Mouse (Mus musculus) adrenal gland, postnatal 14 days (tissue): ENCODE results near the gene Prkch. TPM values are rescaled to one million over a fixed set of nuclear protein-coding genes. Genes with fewer than 3 reads are reported as not detected.

Experiments
- DNase-seq: peaks from one replicate; pipeline ENCODE4 v3.0.0; 2021; ENCODE audit warnings: mixed read lengths
- total RNA-seq: library from RNA; stranded (reverse); gene quantifications from 2 replicates; pipeline ENCODE4 v1.2.3, GENCODE M21; 2021

The Prkch gene
- total RNA-seq, 1 experiment from 2014 or later = 19.9 TPM

DNA sequence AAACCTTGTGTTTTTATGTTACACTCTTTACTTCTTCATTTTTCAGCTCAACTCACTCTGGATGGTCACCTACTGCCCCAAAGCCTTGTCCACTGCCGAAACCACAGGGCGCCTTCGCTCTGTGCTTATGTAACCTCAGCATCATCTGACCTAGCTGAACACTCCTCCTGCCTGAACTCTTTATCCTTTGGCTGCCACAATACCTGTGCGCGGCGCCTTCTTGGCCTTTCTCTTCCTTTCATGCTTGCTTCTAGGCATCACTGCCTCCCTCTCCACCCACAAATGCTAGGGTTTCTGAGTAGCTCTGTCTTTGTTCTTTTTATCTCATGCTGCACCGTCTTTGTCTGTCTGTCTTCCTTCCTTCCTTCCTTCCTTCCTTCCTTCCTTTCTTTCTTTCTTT, 3.8 kb upstream of the Prkch start:
- no peak for DNase-seq

DNA sequence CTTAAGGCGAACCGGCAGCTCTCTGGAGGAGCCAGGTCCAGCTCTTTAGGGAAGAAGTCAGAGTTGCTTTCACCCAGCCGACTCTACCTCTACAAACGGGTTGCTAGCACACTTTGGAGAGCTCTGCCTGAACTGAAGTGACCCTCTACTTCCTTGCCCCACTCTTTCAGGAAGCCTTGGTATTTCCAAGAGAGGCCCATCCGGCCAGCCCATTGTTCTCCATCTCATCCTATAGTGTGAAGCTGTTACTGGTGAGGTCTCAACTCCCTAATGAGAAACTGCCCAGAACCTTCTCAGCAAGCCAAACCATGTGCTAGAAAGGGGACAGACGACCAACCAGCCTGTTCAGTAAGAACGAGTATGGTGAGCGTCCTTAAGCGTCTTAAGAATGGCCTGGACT, 1.3 kb upstream of the Prkch start:
- peak; percentile 36 for DNase-seq

DNA sequence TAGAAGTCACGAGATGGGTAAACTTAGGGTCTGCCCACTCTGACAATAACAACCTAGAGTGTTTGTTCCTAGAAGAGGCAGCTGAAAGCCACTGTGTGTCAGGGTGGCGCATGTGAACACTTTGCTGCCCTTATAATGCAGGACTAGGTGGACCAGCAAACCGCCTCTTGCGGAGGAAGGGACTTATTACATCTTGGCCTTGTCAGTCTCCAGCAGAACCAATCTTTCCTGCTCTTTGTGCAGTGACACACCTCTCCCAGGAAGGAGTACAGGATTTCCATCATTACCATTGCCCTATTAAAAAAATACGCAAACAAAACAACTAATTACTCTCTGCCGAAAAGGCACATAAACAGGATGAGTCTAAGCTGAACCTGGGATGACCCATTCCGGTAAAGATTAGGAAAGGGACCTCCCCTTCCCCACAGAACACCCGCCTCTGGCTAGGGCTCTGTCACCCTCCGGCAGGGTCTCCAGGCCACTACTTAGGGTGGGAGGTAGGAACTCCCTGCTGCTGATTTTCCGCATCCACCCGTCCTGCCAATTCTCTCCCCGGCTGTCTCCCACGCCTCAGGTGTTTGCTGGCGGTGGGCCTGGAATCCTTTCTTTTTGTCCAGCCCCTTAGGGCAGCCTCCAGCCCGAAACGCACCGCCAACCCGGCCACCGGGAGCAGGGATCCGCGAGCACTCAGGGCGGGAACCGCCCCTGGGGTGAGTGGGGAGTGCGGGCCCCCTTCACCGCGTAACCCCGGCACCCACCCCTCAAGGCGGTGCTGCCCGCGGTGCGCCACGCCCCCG, 585 bp upstream of the Prkch start:
- peak; percentile 61 for DNase-seq

DNA sequence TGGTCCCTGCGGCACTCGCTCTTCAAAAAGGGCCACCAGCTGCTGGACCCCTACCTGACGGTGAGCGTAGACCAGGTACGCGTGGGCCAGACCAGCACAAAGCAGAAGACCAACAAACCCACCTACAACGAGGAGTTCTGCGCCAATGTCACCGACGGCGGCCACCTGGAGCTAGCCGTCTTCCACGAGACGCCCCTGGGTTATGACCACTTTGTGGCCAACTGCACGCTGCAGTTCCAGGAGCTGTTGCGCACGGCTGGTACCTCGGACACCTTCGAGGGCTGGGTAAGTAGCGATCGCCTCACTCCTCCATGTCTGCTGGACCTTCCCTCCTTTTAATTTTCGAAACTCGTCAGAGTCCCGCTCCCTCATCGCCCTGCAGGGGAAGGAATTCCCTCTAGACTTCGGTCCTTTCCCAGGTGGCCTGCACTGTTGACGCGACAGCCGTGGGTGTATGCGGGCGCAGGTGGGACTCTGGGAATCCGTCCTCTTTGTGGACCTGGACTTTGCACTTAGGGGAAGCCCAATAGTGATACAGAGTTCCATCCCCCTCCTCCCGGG, 725 bp downstream of the Prkch start:
- no peak for DNase-seq

DNA sequence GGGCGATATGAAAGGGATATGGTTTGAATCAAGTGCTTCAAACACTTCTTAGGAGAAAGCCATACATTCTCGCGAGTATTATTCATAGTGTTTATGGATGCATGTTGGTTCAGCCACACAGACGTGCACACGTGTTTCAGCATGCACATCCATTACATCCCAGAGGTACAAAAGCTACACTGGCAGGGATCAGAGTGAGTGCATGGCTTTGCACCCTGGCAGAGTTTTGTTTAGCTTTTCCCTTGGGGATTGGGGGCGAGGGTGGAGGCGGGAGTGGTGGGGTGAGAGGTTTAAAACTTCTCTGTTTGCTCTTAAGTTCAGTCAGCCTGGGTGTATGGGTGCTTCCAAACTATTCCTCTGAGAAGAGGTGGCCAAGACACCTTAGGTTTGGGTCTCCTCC, 1.3 kb downstream of the Prkch start:
- no peak for DNase-seq

DNA sequence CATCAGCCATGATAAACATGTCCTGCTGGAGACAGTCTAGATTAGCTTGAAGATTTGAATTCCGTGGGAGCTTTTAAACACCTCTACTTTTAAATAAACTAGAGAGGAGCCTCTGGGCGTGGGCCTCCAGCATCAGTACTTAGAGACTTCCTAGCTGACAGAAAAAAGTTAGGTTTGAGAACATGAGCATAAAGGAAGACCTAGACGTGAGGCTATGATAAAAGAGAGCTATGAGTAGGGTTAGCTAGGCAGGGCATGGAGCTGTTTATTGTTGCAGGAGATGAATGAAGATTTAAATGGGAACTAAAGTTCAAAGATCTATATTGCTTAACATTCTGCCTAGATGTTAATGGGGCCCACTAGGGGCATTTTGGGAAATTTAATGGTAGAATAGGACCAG, 2.7 kb downstream of the Prkch start:
- DNase-seq = no peak

DNA sequence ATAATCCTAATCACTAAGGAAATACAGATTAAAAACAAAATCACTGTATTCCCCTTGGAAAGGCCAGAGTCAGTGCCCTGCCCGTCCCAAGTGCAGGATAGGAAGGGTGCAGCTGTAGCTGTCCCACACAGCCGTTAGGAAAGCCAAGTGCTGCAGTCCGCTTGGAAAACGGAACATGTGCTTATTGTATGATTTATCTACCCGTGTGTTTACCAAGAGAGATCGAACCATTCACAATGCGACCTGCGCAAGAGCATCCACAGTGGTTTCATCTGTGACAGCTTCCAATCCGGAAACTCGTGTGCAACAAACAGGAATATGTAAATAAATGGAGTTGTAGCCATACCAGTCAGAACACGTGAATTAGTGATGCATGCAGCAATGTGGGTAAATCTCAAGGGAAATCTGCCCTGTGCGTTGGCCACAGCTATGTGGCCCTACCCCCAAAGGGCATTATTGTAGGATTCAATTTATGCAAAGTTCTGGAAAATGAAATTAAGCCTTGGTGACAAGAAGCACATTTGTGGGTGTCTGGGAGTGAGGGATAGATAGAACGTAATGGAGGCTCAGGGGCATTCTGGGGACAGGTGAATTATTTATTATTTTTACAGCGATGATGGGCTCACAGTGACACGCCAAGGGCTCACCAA, 6.2 kb downstream of the Prkch start:
- no peak for DNase-seq

DNA sequence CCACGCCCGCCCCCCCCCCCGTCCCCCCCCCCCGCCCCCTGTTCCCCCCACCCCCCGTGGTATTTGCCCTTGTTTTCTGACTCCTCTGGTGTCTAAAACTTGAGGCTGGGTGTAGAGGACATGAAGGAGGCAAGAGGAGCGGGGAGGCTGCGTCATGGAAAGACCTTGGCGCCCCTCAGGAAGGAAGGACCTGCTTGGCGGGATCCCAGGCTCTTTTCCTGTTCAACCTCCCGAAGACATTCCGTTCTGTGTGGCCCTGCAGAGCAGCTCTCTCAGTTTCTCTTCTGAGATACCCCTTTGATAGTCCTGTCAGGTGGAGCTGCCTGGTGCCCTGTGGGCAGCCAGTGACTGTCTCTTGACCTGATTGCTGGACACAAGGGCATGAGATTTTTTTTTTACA, 7.0 kb downstream of the Prkch start:
- peak; percentile 70 for DNase-seq

DNA sequence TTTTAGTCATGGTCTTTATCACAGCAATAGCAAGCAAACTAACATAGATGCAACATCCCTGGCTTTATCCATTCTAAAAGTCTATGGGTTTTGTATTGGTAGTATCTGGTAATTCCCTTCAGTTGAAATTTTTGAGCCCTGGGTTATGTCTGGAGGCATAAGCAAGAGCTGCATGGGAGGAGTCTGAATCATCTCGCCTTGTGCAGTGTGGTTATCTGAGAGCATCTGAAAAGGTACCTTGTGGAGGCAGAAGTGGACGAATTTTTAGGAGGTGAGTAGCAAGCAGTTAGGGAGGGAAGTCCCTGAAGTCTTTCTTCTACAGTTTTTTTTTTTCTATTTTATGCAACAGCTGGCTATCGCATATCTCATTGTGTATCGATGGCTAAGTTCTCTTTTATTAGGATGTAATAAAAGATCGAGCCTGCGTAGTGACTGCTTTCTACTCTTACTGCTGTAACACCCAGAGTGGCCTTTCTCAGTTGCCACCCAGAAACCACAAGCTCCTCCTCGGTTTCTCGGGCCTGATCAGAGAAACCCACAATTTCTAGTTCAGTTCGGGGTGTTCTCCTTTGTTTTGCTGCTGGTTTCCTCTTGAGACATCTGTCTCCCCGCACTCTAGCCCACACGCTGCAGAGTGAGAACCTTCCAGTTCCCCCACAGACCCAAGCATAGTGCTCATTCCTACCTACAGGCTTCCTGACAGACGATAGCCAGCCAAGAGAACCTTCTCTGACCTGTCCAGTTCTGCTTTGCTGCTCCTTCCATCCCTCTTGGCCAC, 8.6 kb downstream of the Prkch start:
- no peak for DNase-seq

DNA sequence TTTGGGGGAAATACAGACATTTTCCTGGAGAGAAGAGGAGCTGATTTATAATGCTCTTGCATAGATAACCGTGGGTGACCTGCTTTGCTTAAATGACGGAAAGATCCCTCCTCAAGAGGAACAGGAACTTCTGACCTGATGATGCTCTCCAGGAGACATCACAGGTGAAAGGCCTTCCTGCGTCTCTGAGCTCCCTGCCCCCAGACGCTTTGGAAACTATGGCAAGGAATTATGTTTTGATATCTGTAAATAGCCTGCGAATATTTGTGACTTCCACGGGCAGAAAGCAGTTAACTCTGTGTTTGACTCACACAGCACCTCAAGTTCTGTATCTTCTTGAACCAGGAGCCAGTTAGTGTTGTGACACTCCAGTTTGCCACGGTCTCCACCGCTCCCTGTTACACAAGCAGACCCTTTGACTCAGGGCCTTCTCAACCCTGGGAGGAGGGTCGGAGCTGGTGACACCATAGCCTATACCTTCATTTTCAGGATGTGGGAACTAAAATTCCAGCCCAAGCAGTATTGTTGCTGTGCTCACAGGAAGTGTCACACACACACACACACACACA, 9.7 kb downstream of the Prkch start:
- no peak for DNase-seq

DNA sequence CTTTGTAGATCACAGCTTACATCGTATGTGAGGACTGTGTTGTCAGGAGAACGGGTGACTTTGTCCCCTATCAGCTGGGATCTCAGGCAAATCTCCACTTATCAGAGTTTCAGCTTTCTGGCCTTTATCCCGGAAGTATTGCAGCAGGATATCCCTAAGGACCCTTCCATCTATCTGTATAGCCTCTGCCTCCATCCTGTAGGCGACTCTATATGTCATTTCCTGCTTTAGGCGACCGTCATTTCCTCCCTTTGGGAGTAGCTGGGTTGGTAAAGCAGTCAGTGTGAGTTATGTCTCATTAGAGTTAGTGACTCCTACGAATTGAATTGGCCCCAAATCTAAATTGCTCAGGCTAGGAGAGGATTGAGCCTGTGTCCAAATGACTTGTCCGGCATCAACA, 10.6 kb downstream of the Prkch start:
- DNase-seq = no peak

DNA sequence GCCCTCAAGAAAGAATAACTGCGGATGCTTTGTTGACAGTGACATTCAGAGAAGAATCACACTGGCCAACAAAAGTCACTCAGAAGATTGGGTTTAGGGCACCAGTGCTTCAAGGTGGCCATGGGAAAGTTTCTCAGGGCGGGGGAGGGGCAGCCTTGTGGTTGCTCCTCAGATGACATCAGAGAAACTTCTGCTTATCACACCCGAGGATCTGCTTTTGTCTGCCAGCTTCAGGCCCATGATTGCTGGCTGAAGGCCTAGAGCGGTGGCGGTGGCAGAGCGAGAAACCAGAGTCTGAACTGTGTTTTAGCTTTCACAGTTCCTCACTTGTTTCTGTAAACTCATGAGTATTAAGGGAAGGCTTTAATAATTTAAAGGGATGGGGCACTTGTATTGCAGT, 13.6 kb downstream of the Prkch start:
- peak; percentile 74 for DNase-seq

DNA sequence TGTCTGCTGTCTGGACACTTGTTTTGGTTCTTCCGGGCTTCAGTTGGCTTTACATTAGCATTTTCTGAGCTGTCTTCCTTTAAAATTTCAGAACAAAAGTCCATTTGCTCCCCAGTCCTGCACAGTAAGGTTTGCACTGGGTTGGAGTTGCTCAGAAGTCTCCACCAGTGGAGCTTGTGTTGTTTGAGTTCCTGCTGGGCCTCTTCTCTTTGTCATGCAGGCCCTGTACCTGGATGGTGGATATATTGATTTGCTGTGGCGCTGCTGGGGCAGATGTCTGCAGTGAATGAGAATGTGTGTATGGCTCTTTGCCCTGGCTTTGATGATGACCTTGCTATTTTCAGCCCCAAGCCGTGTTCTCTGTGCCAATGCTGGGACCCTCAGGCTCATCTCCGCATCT, 15.9 kb downstream of the Prkch start:
- DNase-seq = no peak

DNA sequence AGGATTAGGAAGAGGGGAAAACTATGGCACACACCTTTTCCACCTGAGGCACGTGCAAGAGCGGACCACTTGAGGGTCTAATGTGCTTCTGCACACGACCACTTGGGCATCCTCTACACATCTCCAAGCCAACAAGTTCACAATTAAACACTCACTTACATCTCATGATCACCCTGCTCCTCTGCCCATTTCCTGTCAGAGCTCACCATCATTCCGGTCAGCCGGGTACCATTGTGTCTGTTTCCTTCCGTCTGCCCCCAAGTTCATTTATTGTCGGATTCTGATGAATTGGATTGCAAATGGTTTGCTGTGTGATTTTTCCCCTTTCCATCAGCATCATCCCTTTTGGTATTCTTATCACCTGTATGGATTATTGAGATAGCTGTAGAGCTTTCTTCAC, 18.4 kb downstream of the Prkch start:
- DNase-seq = no peak

DNA sequence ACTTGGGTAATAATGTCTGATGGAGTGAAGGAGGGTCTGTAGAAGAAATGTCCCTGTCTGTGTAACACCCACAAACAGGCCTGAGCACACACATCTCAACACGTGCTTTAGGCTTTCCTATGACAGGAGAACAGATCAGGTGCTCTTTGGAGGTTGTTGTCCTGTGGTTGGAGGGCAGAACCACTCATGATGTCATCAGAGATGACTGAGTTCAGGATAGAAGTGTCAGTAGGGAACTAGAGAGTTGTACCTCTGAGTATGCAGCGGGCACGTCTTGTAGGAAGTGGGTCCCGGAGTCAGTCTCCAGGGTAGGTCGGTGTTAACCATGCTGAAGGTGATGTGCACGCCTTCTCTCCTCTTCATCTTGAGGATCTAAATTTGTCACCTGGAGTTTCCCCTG, 19.1 kb downstream of the Prkch start:
- DNase-seq = no peak

DNA sequence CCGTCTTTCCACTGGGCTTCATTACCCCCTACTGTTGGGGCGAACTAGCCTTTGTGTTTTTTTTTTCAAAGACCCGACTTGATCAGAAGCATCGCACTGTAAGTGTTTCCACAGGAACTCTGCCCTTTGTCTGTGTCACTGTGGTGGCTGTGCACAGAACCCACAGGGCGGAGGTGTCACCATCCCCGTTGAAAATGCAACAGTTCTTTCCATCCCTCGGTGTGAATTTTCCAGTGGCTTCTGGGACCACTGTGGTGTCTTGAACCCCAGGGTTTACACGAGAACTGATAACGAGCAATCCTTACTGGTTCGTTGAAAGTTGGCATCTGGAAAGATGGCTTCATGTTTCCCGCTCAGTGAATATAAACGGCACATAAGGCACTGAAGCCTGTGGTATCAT, 20.2 kb downstream of the Prkch start:
- no peak for DNase-seq

DNA sequence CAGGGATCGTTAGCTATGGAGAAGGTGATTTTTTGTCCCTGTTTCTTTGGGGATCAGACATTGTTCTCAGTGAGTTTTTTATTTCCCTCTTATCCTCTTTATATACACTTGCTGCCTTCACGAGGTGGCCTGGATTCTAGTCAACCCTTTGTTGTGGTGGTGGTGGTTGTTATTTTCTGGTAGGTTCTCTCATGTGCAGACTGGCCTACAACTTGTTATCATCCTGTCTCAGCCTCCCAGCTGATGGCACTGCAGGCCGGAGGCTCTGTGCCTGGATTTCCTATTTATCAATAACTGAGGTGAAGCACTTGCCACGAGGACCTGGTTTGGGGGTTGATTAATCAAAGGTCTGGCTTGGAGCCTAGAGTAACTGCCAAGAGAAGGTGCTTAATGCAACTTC, 20.6 kb downstream of the Prkch start:
- no peak for DNase-seq

DNA sequence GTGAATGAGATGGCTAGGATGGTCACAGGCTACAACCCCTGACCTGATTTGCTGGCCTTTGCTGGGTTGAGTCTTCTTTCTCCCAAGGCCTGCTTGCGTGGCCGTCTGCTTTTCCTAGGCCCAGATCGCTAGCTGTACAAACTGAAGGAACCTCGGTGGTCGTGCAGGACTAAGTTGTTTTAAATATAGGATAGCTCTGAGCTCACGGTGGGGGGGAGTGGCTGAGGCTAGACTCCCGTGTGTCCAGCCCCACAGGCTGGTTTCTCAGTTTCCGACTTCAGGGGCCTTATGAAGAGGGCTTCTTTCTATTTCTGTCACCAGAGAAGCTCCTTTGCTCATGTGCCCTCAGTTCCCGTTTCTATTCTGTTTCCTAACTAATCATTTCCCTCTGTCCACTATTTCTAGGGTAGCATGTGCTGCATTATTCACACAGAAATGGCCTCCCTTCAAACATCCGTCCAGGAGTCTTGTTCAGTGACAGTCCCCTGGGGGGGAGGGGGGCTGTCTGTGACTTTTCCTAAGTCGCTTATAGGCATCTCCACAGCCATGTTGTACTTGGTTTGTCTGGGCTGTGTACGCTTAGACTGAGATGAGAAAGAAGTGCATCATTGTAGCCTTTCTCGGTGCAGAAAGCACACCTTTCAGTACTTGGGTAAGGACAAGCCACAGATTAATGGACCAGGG, 22.9 kb downstream of the Prkch start:
- DNase-seq = no peak

DNA sequence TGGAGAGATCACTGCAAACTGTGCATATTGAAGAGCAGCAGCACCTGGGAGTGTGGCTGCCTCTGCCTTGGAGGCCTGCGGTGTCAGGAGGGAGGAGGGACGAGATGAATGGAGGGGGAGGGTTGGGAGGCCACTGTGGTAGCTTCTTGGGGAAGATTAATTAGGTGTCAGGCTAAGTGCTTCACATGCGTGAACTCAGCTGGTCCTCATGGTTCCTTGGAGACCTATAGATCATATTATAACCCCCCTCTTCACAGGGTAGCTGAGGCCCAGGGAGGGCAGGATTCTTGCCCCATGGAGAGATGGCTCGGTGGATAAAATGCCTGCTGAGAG, 23.4 kb downstream of the Prkch start:
- DNase-seq = no peak

DNA sequence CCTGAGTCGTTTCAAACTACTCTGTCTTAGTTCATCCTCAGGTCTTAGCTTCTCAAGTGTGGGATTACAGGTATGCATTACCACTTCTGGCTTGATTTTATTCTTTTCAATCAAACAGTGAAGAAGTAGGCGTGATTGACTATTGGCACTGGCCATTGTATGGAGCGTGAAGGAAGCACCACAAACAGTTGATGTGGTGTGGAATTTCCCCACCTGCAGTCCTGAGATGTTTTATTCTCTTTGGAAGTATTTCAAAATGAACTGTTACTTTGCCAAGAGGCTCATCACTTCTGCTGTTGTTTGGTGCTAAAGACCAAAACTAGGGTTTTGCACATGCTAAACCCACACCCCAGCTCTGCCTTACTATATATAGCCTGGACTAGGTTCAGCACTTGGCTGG, 24.7 kb downstream of the Prkch start:
- DNase-seq = no peak

DNA sequence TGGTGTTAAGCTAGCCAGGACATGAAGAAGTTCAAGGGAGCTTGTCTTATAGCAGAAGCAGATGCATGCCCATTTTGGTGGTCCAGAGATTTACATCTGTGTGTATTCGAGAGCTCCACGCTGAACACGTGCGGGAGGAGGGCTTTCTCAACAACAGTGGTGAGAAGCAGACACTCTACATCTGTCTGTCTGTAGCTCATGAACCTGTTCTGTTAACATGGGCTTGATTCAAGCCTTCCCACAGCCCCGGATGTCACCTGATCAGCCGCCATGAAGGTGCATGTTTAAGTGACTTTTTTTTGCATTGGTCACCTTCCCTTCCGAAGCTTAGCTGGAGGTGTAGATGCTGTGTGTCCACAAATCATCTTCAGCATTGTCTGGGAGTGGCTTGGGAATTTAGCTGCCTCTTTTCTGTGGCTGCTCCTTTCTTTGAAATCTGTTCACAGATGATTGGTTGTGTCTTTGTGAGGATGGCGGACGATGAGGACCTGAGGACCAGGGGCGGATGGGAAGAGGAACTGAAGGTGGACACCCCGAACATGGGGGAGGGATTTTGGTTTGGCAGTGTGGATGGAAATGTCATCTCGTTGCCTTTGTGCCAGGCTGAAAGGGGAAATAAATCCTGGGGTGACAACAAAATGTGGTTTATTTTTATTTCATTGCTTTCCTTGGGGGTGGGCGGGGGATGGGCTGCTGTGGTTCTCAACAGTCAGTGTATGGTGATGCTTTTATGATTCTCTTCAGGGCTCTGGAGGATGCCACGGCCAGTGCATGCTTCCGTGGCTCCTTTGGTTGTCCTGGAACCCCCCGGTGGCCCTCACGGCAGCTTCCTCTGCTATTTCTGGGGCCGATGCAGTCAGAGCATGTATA, 25.3 kb downstream of the Prkch start:
- DNase-seq = no peak
